Mouse (Mus musculus): ENCODE measurements around the gene Gas2.

DNA sequence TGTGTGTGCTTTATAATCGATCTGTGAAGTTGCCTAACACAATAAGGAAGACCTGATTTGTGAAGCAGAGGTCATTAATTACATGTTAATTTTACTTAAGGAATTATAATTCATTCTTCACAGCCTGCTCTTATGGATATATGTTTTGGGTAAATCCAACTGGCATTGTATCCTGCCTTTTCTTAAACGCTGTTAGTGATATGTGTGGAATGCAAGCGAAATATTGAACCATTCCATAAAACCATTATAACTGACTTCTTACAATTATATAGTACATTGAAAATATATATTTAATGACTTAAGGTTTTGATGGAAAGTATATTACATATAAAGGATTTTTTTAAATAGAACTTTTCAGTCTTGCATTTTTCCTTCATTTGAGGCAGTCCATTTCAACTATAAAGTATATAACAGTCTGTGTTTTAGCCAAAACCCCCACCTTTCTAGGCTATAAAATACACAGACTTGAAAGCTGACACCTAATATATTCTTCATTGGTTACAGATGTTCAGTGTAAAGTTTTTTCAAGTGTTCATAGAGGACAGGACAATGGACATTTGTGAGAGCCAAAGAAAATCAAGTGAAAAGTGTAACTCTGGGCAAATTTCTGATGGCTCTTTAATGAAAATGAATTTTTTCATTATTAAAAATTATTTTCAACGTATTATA is 32.5 kb downstream of the Gas2 start:
- TF ChIP-seq CTCF (IDR thresholded peaks at IDR 0.05) (no peak), POLR2A (IDR thresholded peaks at IDR 0.05; ENCODE audit: insufficient read depth, low read depth, low read length) (no peak)
